Mouse (Mus musculus): ENCODE data around the gene Ropn1l. TPM values are rescaled to one million over a fixed set of nuclear protein-coding genes. Genes with fewer than 3 reads are reported as not detected.

Ropn1l gene
- polyA plus RNA-seq, 2 experiments from 2014 or later = 0.94 to 1.3 TPM

DNA sequence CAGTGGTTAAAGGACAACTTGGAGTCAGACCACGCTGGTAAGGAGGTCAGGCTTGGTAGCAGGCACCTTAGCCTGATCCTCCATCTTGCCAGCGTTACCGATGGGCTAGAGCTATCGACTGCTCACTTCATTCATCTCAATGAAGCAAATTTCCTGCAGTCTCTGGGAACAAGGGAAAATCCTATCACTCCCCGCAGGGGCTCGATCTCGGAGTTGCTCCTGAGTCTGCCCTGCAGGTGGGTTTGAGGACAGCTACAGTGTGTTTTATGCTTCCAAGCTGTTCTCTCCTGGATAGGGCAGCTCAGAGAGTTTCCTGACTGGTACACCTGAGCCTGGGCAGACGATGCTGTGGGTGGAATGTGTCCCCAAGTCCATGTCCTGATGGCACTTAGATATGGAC is 49.2 kb downstream of the Ropn1l start:
- no peak for ATAC-seq

DNA sequence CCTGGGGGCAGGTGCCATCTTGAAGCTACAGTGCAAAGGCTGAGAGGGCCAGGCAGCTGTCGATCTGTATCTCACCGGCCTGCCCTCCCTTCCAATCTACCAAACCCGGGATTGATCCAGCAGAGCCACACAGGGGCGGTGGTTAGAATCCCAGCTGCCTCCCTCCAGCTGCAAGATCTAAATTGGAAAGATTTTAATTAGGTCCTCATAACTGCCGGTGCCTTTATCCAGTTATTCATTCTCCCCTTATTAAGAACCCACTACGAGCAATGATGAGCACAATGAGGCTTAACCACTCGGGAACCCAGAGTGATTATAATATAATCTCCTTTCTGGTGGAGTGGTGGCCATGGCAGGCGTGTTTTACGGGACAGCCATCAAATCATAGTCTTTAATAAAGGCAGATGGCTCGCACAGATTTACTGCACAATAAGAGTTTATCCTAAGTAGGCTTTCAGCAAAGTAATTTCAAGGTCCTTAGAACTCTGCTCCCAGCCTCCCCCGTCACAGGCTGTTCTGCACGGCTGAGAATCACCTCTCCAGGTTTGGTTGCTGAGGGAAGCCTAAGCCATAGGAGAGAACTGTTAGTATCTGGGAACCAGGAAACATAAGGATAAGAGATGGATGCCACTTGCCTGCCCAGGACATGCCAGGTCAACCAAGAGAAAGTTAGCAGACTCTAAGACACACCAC is 51.2 kb downstream of the Ropn1l start:
- no peak for ATAC-seq

DNA sequence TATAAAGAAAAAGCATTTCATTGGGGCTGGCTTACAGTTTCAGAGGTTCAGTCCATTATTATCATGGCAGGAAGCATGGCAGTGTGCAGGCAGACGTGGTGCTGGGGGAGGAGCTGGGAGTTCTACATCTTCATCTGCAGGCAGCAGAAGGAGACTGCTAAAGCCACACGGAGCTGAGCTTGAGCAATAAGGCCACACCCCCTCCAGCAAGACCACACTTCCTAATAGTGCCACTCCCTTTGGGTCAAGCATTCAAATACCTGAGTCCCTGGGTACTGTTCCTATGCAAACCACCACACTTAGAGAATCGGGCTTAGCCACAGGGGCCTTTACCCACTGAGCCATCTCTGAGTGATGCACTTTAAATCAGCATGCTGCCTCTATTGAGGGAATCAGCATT is 52.6 kb downstream of the Ropn1l start:
- ATAC-seq = no peak

- ATAC-seq = no peak
Measured at GRCm38 (mm10) chr15:31398769-31399168, 54.8 kb downstream of the Ropn1l start.

GRCm38 (mm10) chr15:31397379-31397778 is 56.2 kb downstream of the Ropn1l start:
- ATAC-seq = no peak

DNA sequence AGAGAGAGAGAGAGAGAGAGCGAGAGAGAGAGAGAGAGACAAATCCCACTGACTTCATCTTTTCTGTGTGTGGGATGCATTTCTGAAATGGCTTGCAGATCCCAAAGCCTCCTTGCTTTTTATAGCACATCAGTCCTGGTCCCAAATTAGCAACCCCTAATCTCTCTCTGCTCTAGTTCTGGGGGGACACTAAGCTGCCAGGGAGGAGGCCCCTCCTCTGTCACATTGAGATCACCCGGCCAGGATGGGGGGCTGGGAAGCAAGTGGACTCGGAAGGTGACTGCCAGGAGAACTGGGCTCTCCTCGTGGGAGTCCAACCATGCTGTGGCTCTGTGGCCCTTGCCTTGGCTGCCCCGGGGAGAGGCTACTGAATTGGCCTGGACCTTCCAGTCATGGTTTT is 56.8 kb downstream of the Ropn1l start:
- no peak for ATAC-seq

- ATAC-seq = no peak
Measured at GRCm38 (mm10) chr15:31395986-31396385, 57.6 kb downstream of the Ropn1l start.

GRCm38 (mm10) chr15:31393402-31393801 is 60.1 kb downstream of the Ropn1l start:
- ATAC-seq = no peak

GRCm38 (mm10) chr15:31392705-31393104 is 60.8 kb downstream of the Ropn1l start:
- ATAC-seq = no peak

- no peak for ATAC-seq
Measured at GRCm38 (mm10) chr15:31392135-31392534, 61.4 kb downstream of the Ropn1l start.

Other genes with a start within 250 kb of the Ropn1l start
- 100 to 1,000 TPM in 1 of 2 experiments, 10 to 100 TPM in 1; 90.2 to 113 TPM for gene Dap, start 229.4 kb downstream of the Ropn1l start, polyA plus RNA-seq (2017; shearing (Covaris generic))
- under 1 TPM in 1 of 2 experiments, not detected in 1; 0.71 TPM for gene Ankrd33b, start 86.0 kb downstream of the Ropn1l start, polyA plus RNA-seq (2017; shearing (Covaris generic))
- 10 to 100 TPM; 21.1 to 21.5 TPM for gene March6, start 77.3 kb upstream of the Ropn1l start, polyA plus RNA-seq (2017; shearing (Covaris generic))
- gene Cmbl, start 111.7 kb upstream of the Ropn1l start, polyA plus RNA-seq (2017; shearing (Covaris generic)) = under 1 TPM in 1 of 2 experiments, not detected in 1; 0.80 TPM
- 100 to 1,000 TPM; 432 to 525 TPM for gene Cct5, start 148.1 kb upstream of the Ropn1l start, polyA plus RNA-seq (2017; shearing (Covaris generic))
- gene Fam173b, start 148.1 kb upstream of the Ropn1l start, polyA plus RNA-seq (2017; shearing (Covaris generic)) = 10 to 100 TPM; 20.0 to 26.3 TPM

Measured in activated CD4-positive, CD25-positive, alpha-beta regulatory T cell, adult 4 months (primary cell).